Mouse (Mus musculus) kidney, postnatal 14 days (tissue): ENCODE results near the gene Hspa4l.
A peak's percentile ranks its signal among the peaks of the same experiment; 100 is the strongest.

Experiments used
- DNase-seq: peaks from one replicate; pipeline ENCODE4 v3.0.0; 2022; ENCODE audit warnings: mixed read lengths

Gene Hspa4l

DNA sequence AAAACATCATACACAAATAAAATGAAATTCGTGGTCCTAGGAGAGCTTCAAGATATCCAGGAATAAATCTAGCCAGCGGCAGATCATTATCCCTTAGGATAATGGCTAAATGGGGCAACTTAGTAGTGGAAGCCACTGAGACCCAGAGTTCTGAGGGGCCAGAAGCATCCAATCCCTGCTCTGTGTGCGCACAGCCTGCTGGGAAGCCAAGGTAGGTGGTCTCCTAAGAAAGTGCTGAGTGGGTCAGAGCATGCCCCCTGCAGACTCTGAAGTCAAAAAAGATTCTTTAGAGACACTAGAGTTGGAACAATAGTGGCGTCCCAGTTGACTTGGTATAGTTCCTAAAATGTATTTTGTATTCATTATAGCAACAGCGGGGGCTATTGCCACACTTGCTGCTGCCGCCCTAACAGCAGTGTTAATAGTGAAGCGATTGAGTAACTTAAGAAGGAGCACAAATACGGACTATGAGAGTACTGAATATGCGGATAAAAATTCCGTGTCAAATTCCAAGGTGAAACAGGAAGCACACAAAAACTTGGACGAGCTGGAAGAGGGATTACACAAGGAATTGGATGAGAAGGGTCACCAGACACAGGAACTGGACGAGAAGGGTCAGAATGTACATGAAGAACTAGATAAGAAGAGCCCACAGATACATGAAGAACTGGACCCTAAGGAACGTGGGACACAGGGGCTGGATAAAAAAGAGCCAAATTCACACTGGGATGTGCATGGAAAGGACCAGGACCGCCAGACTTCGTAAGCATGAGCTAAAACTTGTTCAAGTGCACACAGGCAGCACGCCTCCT lies at the start of gene Hspa4l:
TSS of gene Hspa4l (plus strand) at position 472 of the 812 bp plus-strand sequence.
- no peak for DNase-seq

DNA sequence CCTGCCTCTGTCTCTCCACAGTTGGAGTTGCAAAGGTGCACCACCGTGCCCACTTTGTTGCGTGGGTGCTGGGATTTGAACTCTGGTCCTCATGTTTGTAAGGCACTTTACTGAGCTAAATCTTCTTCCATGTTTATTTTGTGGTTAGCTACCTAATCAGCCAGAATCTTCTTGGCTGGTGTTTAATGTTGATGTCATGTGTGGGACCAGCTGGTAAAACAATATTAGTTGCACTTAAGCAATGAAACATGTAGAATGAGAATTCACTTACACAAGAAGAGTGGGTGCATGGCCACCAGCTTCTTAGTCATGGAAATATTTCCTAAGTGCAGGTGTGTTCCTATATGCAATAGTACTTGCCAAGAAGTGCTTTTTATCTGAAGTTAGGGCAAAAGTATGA lies 49.1 kb upstream of the Hspa4l start:
- DNase-seq: no peak

DNA sequence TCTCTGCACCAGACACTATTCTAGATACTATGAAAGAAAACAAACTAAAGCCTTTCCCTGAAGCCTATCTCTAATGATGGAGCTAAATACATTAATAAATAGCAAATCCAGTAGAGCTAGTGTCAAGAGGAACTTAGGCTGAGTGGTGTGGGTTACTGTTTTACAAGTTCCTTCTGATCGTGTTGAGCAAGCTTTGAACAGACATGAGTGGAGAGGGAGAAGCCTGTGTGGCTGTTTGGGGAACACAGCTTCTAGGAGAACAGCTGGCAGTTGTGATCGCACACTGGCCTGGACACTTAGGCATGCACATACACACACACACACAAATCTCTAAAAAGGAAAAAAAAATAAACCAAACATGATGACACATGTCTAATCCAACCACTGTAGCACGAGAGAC lies 45.5 kb upstream of the Hspa4l start:
- no peak for DNase-seq

DNA sequence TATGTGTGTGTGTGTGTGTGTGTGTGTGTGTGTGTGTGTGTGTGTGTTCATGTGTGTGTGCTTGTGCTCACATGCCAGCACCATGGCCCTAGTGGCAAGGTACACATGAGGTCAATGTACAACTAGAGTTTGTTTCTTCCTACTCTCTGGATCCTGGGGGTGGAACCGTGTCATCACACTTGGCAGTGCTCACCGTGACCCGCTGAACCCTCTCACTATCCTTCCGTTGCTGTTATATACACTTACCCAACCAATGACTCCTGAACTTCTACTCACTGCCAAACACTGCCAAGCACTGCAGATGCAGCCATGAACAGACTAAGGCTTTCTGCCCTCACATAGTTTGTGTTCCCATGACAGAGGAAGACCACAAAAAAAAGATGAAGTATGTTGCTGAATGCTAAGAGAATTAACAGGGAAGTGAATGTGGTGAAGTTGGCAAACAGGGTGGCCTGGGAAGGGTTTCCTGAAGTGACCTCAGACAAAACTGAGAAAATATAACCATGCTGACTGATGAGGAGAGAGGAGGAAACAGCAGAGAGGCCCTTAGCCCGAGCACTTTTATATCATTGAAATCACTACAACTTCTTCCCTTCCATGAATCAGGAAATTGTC lies 39.4 kb upstream of the Hspa4l start:
- DNase-seq: peak; percentile 43

DNA sequence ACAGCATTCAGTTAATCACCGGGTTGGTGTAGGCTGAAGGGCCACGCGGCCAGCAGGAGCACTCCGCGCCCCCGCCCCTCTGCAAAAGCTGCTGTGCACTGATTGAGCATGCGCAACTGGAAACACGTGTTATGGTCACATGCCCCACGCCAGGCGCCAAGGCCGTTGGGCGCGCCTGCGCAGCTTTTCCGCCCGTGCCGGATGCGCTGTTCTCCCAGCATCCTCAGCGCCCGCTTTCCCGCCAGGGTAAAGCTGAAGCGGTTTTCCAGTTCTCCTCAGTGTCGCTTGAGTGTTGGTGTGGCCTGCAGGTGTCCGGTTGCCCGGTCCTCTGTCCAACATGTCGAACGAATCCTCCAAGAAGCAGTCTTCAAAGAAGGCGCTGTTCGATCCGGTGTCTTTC lies 35.6 kb upstream of the Hspa4l start, which contains the start of gene Slc25a31:
TSS of gene Slc25a31 (plus strand) at position 201 of the 400 bp plus-strand sequence.
- no peak for DNase-seq

DNA sequence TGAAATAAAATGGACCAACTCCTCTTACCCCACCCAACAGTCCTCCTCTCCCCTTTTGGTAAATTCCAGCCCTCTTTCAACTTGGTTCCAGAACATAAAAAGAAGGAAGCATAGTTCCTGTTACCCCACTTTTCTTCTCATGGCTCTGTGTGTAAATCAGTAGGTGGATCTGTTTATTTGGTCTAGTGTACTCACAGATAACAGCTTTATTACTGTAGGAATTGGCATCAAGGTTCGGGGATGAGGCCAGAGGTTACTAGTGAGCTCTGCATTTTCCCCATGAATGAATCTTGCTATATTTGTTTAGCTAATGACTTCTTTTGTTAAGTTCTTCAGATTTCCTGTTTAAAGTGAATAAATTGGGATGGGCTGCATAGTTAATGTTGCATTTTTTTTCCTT lies 28.2 kb upstream of the Hspa4l start:
- DNase-seq: no peak

DNA sequence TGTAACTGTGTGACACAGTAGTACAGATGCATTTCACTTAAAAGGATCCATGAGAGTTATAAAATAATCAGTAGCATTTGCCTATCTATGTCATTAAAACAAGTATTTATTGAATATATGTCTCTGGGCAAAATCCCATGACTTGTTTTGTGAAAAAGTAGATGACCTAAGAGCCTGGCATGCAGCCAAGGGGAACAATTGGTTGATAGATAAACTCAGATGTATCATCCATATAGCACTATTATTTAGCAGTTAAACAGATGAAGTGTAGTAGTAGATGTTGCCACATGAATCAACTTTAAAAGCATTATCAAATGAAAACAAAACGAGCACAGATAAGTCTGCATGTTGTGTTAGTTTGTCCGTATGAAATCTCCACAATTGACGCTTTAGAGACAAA lies 25.3 kb upstream of the Hspa4l start:
- no peak for DNase-seq

DNA sequence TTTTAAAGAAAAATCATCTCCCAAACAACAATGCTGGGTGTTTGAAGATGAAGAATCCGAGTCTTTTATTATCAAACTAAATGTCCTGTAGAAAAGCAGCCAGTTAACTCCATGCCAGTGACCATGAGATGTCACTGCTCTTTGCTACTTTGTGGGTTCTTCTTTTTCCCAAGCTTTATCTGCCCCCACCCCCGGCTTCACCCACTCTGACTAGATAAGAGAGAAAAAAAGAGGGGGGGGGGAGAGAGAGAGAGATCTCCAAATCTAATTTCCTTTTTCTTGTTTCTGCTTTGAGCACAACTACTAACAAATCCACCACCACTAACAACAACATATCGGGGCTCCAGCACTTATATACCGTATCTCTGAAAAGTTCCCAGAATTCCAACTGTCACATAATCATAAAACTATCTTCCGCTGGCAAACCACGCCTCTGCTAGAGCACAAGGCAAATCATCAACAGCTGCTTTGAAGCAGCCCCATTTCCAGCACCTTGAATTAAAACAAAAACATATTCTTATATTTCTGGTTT lies 5.8 kb upstream of the Hspa4l start:
- DNase-seq: no peak

DNA sequence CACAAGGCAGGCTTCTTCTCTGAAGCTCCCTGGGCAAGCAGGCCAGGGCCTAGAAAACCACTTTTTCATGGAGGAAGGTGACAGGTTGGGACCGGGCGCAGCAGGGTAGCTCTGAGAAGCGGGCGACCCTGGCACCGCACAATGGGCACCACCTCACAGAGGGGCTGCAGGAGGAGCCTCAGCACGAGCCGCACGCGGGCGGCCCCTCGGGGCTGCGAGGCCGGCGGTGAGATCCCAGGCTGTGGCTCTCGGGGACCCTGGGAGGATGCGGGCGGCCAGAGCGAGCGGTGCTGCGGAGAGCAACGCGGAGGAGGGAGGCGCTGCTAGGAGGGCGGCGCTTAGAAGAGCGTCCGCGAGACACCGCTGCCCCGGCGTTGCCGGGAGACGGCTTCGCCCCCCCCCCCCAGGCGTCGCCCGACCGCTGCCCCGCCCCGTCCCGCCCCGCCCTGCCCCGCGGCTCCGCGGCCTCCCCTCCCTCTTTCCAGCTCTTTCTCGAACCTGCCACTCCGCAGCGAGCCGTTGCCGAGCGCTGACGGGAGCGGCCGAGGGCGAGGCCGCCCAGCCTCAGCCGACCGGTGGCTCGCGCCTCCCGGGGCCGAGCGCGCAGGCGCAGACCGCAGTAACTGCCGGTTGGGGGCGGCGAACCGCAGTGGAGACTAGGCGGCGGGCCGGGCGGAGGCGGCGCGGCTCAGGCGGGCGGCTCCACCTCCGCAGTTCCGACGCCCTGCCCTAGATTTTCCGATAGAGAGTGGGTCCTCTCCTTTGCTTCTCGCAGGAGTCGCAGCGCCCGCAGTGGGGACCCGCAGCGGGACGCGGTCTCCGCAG lies 753 bp downstream of the Hspa4l start:
- peak; percentile 95 for DNase-seq

DNA sequence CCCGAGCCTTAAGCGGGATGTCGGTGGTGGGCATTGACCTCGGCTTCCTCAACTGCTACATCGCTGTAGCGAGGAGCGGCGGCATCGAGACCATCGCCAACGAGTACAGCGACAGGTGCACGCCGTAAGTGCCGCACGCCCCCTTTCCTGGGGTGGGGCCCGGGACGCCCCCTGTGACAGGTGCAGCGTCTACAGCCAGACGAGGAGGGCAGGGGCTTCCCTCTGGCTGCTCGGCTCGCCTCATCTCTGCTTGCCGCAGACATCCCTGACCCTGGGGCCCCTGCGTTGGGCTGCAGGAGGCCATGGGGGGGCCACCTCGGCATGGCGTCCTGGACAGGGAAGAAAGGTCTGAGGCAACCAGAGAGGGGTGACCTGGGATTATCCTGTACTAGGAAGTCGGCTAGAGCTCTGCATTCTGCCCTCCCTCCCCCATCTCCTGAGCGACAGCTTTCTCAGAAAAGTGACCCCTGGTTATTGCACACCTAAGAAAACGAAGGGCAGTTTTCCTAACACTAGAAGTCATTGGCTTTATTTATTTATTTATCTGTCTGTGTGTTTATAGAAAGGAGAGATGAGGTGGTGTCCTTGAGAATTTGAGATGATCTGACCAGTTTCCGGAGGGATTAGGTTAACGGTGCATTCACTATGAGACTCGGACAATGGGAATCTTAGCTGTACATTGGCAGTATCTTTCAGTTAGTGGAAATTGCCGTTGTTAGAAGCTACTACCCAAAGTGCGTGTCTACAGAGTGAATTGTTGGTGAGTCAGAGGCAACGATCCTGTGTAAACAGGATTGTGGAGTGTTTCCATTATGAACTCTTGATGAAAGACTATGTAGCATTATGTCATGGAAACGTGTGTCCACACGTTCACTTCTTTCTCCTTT lies 1.6 kb downstream of the Hspa4l start:
- no peak for DNase-seq

DNA sequence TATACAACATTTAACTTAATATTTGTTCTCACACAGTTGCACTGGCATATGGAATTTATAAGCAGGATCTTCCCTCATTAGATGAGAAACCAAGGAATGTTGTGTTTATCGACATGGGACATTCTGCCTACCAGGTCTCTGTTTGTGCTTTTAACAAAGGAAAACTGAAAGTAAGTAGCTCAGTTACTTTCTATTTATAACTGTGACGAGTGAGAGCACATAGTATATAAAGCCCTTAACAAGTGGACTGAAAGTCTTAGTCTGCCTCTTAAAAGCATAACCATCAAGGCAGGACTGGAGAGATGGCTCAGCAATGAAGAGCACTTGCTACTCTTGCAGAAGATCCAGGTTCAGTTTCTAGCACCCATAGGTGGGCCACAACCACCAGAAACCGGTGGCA lies 16.5 kb downstream of the Hspa4l start:
- no peak for DNase-seq

DNA sequence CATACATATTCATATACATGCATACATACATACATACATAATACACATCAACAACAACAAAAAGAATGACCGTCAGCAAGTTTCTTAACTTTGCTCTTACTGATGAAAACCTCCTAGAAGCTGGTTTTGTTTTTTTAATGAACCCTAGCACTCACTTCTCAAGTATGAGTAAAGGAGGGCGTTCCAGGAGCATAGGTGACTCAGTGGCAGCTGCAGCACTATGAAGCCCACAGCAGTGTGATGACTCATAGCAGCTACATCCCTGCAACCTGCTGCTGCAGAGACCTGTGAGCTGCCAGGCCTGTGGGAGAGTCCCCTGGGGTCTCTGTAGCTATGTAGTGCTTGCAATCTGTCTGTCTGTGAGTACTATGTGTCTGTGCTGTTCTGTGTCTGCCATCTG lies 17.0 kb downstream of the Hspa4l start:
- no peak for DNase-seq

DNA sequence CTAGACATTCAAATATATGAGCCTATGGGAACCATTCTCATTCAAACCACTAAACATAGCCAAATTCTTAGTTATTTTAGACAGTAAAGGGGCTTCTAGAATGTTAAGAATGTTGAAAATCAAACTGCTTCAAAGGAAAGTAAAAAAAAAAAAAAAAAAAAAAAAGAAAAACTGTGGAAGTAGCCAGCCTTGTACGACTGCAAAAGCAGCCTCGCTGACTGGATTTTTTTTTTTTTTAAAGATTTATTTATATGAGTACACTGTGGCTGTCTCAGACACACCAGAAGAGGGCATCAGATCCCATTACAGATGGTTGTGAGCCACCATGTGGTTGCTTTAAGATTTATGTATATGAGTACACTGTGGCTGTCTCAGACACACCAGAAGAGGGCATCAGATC lies 49.5 kb downstream of the Hspa4l start:
- no peak for DNase-seq

DNA sequence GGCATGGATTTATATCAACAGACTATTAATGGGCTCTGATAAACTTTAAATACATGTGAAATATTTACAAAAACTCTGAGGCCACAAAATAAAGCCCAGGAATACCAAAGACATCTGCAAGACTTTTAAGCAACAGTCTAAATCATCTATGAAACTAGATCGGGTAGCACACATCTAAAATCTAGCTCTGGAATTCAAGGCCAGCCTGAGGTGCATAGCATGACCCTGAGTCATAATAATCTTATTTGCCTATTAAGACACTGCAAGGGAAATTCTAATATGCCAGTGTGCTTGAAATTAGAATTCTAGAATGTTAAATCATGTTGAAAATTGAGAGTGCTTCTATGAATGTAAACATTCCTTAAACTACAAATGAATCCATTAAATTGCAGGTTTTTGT lies 53.8 kb downstream of the Hspa4l start:
- no peak for DNase-seq

DNA sequence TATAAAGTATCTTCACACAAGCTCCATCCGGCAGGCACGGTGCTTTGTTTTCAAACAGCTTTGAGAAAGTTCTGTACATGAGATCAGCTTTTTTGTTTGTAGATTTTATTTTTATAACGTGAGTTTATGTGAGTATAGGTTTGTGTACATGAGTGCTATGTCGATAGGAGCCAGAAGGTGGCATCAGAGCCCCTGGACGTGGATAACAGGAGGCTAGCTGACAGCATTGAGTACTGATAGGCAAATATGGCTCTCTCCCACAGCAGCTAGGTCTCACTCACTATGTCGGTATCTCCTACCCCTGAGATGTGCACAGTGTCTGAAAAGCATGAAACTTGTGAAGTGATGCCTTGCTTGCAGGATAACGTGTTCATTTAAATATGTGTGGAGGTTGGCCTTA lies 54.2 kb downstream of the Hspa4l start:
- peak; percentile 62 for DNase-seq

DNA sequence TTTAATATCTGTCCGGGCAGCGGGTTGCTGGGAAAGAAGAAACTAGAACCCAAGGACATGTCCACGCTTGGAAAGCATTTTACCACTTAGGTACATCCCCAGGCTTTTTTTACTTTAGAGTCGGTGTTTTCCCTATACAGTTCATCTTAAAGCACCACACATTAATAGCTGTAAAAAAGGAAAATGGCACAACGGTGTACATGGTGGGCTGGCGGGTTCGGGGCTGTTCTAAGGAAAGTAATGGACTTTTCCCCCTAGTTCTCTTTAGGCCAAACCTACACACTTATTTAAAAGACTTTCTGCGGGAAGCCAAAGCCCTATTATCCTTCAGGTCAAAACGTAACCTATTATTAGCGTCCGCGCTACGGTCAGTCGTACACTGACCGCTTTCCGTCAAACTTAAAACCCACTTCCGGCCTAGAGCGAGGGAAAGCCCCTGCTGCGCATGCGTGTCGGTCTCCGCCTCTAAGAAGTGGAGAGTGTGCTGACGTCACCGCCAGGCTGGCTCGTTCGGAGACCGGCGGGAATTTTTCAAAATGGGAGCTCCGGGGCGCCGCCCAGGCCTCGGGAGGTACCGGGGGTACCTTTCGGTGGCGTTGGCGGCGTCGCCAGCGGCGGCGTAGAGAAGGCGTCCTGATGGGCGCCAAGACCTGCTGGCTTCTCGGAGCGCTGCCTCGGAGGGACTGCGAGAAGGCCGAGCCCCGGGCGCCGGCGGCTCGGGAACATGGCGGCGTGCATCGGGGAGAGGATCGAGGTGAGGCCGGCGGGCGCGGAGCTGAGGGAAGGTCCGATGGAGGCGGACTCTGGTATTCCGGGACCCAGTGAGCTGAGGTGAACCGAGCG lies 55.5 kb downstream of the Hspa4l start, which contains the start of gene Plk4:
TSS of gene Plk4 (plus strand) at position 490 of the 843 bp plus-strand sequence.
- DNase-seq: peak; percentile 97

DNA sequence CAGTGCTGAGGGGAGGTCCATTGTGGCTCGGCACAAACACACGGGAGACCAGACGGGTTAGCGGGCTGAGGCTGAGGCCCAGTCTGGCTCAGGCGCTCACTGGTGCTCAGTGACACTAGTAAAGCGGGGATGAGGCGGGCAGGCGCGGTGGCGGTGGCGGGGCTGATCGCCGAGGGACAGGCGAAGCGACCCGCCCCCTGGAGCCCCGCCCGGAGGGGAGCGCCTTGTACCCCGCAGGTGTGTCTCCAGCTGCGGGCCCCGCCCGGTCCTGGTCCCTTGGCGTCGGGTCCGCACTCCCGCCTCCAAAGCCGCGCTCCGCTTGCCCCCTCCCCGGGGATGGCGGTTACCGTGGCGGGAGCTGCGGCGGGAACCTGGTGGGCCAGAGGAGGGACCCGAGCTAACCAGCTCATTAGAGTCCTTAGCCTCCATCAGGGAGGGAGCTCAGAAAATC lies 56.1 kb downstream of the Hspa4l start:
- DNase-seq: peak; percentile 60

DNA sequence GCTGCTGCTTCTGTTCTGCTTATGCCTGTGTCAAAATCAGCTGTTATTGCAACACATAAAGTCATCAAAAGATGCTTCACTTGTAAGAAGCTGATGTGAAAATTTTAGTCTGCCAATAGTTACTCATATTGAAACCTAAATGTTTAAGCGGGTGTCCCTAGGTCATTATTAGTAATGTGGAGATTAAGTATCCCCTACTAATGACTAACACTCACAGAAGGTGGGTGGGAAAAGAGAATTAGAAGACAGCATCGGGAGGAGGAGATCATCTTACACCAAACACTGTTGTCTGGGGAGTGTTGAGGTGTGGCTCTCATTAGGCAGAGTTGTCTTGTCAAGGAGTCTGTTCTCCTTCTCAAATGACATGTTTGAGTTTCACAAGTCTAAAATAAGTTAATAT lies 62.6 kb downstream of the Hspa4l start:
- DNase-seq: no peak

DNA sequence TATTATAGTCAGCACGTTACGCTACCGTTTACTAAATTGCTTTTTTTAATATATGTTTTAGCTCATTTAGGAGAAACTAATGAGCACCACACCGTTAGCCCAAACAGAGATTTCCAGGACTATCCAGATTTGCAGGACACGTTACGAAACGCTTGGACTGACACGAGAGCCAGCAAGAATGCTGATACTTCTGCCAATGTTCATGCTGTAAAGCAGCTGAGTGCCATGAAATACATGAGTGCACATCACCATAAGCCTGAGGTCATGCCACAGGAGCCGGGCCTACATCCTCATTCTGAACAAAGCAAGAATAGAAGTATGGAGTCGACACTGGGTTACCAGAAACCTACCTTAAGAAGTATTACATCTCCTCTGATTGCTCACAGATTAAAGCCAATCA lies 64.4 kb downstream of the Hspa4l start:
- DNase-seq: no peak

DNA sequence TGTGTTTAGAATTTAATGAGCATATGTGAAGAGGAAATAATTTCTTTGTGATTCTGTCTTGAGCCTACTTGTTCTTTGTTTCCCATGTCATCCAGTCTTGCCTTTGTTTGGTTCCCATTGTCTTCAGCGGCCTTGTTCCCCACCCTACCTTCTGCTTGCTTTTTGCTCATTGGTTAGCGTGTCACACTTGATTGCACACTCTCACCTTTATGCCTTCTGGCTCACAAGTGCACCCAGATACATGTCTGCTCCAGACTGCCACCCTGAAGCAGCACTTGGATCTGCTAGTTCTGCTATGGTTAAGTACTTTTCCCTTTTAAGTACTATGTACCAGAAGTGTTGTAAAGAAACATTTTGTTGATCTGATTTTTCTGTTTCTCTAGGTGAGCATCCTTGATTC lies 65.6 kb downstream of the Hspa4l start:
- DNase-seq: no peak

DNA sequence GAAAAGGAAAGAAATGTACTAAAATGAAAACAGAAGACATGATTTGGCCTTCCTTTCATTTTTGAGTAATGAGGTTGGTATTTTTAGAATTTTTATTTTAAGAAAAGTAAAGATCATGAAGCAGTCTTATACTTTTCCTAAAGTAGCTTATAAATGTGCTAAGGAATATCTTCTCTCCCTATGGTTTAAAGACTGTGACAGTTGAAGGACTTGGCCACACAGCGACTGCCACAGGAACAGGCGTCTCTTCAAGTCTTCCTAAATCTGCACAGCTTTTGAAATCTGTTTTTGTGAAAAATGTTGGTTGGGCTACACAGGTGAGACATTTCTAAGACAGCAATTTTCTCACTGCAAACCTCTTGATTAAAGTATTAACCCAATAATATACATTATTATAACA lies 69.0 kb downstream of the Hspa4l start:
- DNase-seq: no peak
